9 mouse cellular contexts compared by ENCODE assay signal in genomic region chr6:37096840-37097305, GRCm38 (mm10).
DNase-seq lines count a peak whose midpoint lies in the region; ATAC-seq and TF ChIP-seq lines count a peak whose summit lies in the region.
"Had no signal": no experiment of that assay in that cellular context is flagged by ENCODE, and none has a peak within 500 bp of the region (broad histone marks: within the 10 kb centered on the region; RNA-seq: fewer than 3 reads in every experiment).

No protein-coding gene starts in this region.

- no peak overlapping the region for H3K4me3 ChIP-seq in hindbrain, embryonic 13.5 days
- 0 out of 2 replicates have a peak overlapping the region, but pooled peaks have one; percentile 7 for H3K4me3 ChIP-seq in limb, embryonic 14.5 days (replicated peaks; ENCODE audit: low read length)
- H3K4me3 ChIP-seq: liver, embryonic 13.5 days had no signal

- 52% methylated on average over 12 of the region's 12 CpGs for WGBS in hindbrain, embryonic 13.5 days
- WGBS in limb, embryonic 14.5 days, result 50% methylated on average over 12 of the region's 12 CpGs

- H3K9me3 ChIP-seq in hindbrain, embryonic 13.5 days, result no peaks in the 10 kb centered on the region
- H3K9me3 ChIP-seq in limb, embryonic 14.5 days (ENCODE audit: control insufficient read depth, low read length), result no peaks in the 10 kb centered on the region
- H3K9me3 ChIP-seq: liver, embryonic 13.5 days had no signal

- peak overlapping the region; percentile 29; the same call in 1 of the 2 replicates for H3K4me2 ChIP-seq in hindbrain, embryonic 13.5 days
- peak overlapping the region; percentile 32 for H3K4me2 ChIP-seq in limb, embryonic 14.5 days (replicated peaks; ENCODE audit: low read depth, low read length, severe bottlenecking)
- H3K4me2 ChIP-seq: liver, embryonic 13.5 days had no signal

- H3K4me1 ChIP-seq in hindbrain, embryonic 13.5 days (replicated peaks), result peaks cover 6% of the 10 kb centered on the region; the same call in 1 of the 2 replicates
- peaks cover 16% of the 10 kb centered on the region for H3K4me1 ChIP-seq in limb, embryonic 14.5 days (ENCODE audit: control insufficient read depth, insufficient read depth, low read length)
- H3K4me1 ChIP-seq: liver, embryonic 13.5 days had no signal

- ATAC-seq in frontal cortex, adult (ENCODE audit: low TSS enrichment), result peak; percentile 82
- 0 out of 2 replicates have a peak, but pooled peaks have one; percentile 44 for ATAC-seq in hindbrain, embryonic 13.5 days (ENCODE audit: low FRiP score)
- peak; percentile 78 for ATAC-seq in limb, embryonic 14.5 days (ENCODE audit: low FRiP score, low read depth)
- ATAC-seq in inflammation-experienced regulatory T-cells, adult 6 months, result no peak

- no peak overlapping the region for H3K9ac ChIP-seq in hindbrain, embryonic 13.5 days
- H3K9ac ChIP-seq in limb, embryonic 14.5 days (ENCODE audit: low read depth, low read length, severe bottlenecking), result peak overlapping the region; percentile 29; the same call in 1 of the 2 replicates
- H3K9ac ChIP-seq: liver, embryonic 13.5 days had no signal

- DNase-seq in frontal cortex, postnatal 25 days (ENCODE audit: low spot score in 2 of 2), result no peak
- peak; percentile 4 for DNase-seq in embryo, embryonic 9.5 days (ENCODE audit: extremely low spot score)
- peak; percentile 58 for DNase-seq in limb, embryonic 14.5 days (ENCODE audit: low spot score)
- no peak for DNase-seq in gastrocnemius, postnatal 36 days
- no peak for DNase-seq in urinary bladder, postnatal 10 days (ENCODE audit: low spot score)

- intact Hi-C loops in gastrocnemius, postnatal 36 days (cut with DNase I), result loop anchor here (1.0 to 5.0 kb wide), 2 partner anchors 40 to 254 kb away; no protein-coding TSS in a partner anchor

- H3K27ac ChIP-seq in hindbrain, embryonic 13.5 days, result peak overlapping the region; percentile 64
- peak overlapping the region; percentile 58 for H3K27ac ChIP-seq in limb, embryonic 14.5 days (replicated peaks; ENCODE audit: low read depth, low read length)
- H3K27ac ChIP-seq: liver, embryonic 13.5 days had no signal

- H3K27me3 ChIP-seq in hindbrain, embryonic 13.5 days, result no peaks in the 10 kb centered on the region
- H3K27me3 ChIP-seq in limb, embryonic 14.5 days (ENCODE audit: control insufficient read depth, insufficient read depth, low read length), result no peaks in the 10 kb centered on the region
- H3K27me3 ChIP-seq: liver, embryonic 13.5 days had no signal

- H3K36me3 ChIP-seq in hindbrain, embryonic 13.5 days, result no peaks in the 10 kb centered on the region
- no peaks in the 10 kb centered on the region for H3K36me3 ChIP-seq in limb, embryonic 14.5 days (ENCODE audit: control insufficient read depth, insufficient read depth, low read length)
- H3K36me3 ChIP-seq: liver, embryonic 13.5 days had no signal

- no peak for TF ChIP-seq POLR2A in limb, embryonic 14.5 days (IDR thresholded peaks at IDR 0.05; ENCODE audit: borderline replicate concordance, extremely low read depth, insufficient read depth, insufficient read length)

Comparison
In these comparisons a context has a peak if more than half of its experiments do, and no peak if none do; other contexts are left out.
1. DNase-seq: peak in embryo, embryonic 9.5 days (single experiment) and limb, embryonic 14.5 days (single experiment); none in frontal cortex, postnatal 25 days (0 of 2), gastrocnemius, postnatal 36 days (0 of 2) and urinary bladder, postnatal 10 days (single experiment).